Comparison of ENCODE assay signal across 8 mouse cellular contexts in genomic region chr4:121016928-121017657, GRCm38 (mm10). TPM values are rescaled to one million over a fixed set of nuclear protein-coding genes. Genes with fewer than 3 reads are reported as not detected.
DNase-seq lines count a peak whose midpoint lies in the region; ATAC-seq lines count a peak whose summit lies in the region.

Smap2 (minus strand) TSS chr4:121017247.

- H3K27me3 ChIP-seq in hindbrain, embryonic 11.5 days (ENCODE audit: control insufficient read depth, insufficient read depth, low read length) = no peaks in the 10 kb centered on the region

- ATAC-seq in hindbrain, embryonic 11.5 days (ENCODE audit: low FRiP score) = peak; percentile 98

- H3K4me2 ChIP-seq in hindbrain, embryonic 11.5 days (replicated peaks; ENCODE audit: low read depth, low read length) = peak within 1 kb of the TSS; percentile 91

- H3K4me3 ChIP-seq in hindbrain, embryonic 11.5 days (ENCODE audit: low read depth, low read length) = peak within 1 kb of the TSS; percentile 95

- WGBS in hindbrain, embryonic 11.5 days = under 1% methylated on average over 36 of the region's 48 CpGs

- H3K27ac ChIP-seq in hindbrain, embryonic 11.5 days (ENCODE audit: low read depth, low read length) = peak within 1 kb of the TSS; percentile 77

- H3K36me3 ChIP-seq in hindbrain, embryonic 11.5 days (ENCODE audit: control insufficient read depth, insufficient read depth, low read length) = no peaks in the 10 kb centered on the region

- no peaks in the 10 kb centered on the region for H3K4me1 ChIP-seq in hindbrain, embryonic 11.5 days (replicated peaks; ENCODE audit: control insufficient read depth, insufficient read depth, low read length)

- peak within 1 kb of the TSS; percentile 91 for H3K9ac ChIP-seq in hindbrain, embryonic 11.5 days (ENCODE audit: low read depth, low read length)

- peak; percentile 91 for DNase-seq in MN1 (ENCODE audit: low spot score)
- peak; percentile 99 for DNase-seq in cerebellum, adult 9-10 months
- peak; percentile 94 to 99 for DNase-seq in frontal cortex, adult 2 months (ENCODE audit: extremely low spot score in 1 of 2, low spot score in 1 of 2)
- peak; percentile 100 for DNase-seq in hindbrain, embryonic 11.5 days (ENCODE audit: low spot score)
- peak; percentile 98 to 99 for DNase-seq in layer of hippocampus, postnatal 10 days (ENCODE audit: low spot score in 2 of 2)
- peak; percentile 99 for DNase-seq in lung, postnatal 10 days
- DNase-seq in ovary, postnatal 36 days (ENCODE audit: low spot score) = peak; percentile 99
- peak; percentile 99 for DNase-seq in thymus, postnatal 25 days

- no peaks in the 10 kb centered on the region for H3K9me3 ChIP-seq in hindbrain, embryonic 11.5 days (ENCODE audit: control insufficient read depth, low read length)

RNA-seq across cellular contexts. Expression of gene Smap2, which starts in this region (rescaled TPM):
- polyA plus RNA-seq in frontal cortex, adult 2 months (2012; rRNA removed) = 96.8 and 103 TPM in 2 replicates
- 20.4 and 21.9 TPM in 2 replicates for polyA plus RNA-seq in hindbrain, embryonic 11.5 days (2014; fragmentation: Nextera tagmentation; extraction: Ambion mirVana)
- 100 to 1,000 TPM; 123 to 131 TPM for total RNA-seq in layer of hippocampus, postnatal 10 days (2021)

Comparison
In these comparisons a context has a peak if more than half of its experiments do, and no peak if none do; other contexts are left out.
1. Peak in every context shown above with its lines: DNase-seq, ATAC-seq, H3K4me3 ChIP-seq and H3K27ac ChIP-seq.